Mouse (Mus musculus): ENCODE measurements around the gene Gfy. TPM values are rescaled to one million over a fixed set of nuclear protein-coding genes. Genes with fewer than 3 reads are reported as not detected.

Gene Gfy
- polyA plus RNA-seq, 1 experiment from 2014 or later = not detected

- H3K27me3 ChIP-seq (ENCODE audit: control insufficient read depth, insufficient read depth, low read depth, low read length) = no peaks in the 10 kb centered on the region
- peaks cover 41% of the 10 kb centered on the region for H3K4me1 ChIP-seq (ENCODE audit: control insufficient read depth, low read depth, low read length)
- H3K4me3 ChIP-seq (ENCODE audit: low read depth, low read length) = no peak overlapping the region
- WGBS (ENCODE audit: insufficient replicate concordance) = 74% methylated on average over 11 of the region's 11 CpGs
- no peak overlapping the region for H3K9ac ChIP-seq (ENCODE audit: low read depth, low read length)
- no peak overlapping the region for H3K27ac ChIP-seq (ENCODE audit: low read length)
- no peak overlapping the region for H3K4me2 ChIP-seq (ENCODE audit: low read depth, low read length)
- no peaks in the 10 kb centered on the region for H3K9me3 ChIP-seq (replicated peaks; ENCODE audit: control insufficient read depth, low read length)
- H3K36me3 ChIP-seq (ENCODE audit: control insufficient read depth, insufficient read depth) = peaks cover 5% of the 10 kb centered on the region
- no peak for ATAC-seq (ENCODE audit: low read depth)
Observed at GRCm38 (mm10) chr7:45131850-45132249, 47.5 kb downstream of the Gfy start.

DNA sequence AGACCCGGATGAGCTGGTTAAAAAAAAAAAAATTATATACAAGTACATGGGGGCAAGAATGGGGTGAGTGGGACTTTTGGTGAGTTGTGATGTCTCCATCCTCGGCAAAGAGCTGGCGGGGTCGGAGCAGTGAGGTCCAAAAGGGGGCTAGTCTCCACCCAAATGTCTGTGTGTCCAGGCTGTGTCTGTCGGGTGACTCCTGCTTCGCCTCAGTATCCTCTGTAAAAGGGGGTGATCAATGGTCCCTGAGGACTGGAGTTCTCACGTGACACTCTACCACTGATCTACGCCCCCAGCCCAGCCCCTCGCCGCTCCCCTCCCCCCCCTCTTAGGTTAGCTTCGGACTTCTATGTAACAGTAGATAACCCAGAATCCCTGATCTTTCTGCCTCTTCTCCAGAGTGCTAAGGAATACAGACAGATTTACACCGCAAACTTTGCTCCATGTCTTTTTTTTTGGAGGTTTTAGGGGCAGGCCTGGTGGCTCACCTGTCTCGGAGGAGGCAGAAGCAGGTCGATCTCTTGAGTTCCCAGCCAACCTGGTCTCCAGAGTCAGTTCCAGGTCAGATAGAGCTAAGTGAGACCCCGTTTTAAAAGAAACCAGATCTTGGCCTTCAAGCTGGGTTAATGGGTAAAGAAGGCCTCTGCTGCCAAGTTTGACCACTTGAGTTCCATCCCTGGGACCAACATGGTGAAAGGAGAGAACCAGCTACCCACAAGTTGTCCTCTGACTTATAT is 49.4 kb downstream of the Gfy start:
- peak overlapping the region; percentile 90; the same call in 1 of the 2 replicates for H3K27ac ChIP-seq (ENCODE audit: low read length)
- peak overlapping the region; percentile 96 for H3K4me2 ChIP-seq (ENCODE audit: low read depth, low read length)
- peaks cover 37% of the 10 kb centered on the region for H3K4me1 ChIP-seq (ENCODE audit: control insufficient read depth, low read depth, low read length)
- H3K27me3 ChIP-seq (ENCODE audit: control insufficient read depth, insufficient read depth, low read depth, low read length) = no peaks in the 10 kb centered on the region
- peaks cover 21% of the 10 kb centered on the region for H3K36me3 ChIP-seq (ENCODE audit: control insufficient read depth, insufficient read depth)
- no peaks in the 10 kb centered on the region for H3K9me3 ChIP-seq (replicated peaks; ENCODE audit: control insufficient read depth, low read length)
- no peak for ATAC-seq (ENCODE audit: low read depth)
- WGBS (ENCODE audit: insufficient replicate concordance) = 42% methylated on average over 15 of the region's 15 CpGs
- H3K9ac ChIP-seq (ENCODE audit: low read depth, low read length) = peak overlapping the region; percentile 79
- peak overlapping the region; percentile 81 for H3K4me3 ChIP-seq (ENCODE audit: low read depth, low read length)

- H3K4me1 ChIP-seq (ENCODE audit: control insufficient read depth, low read depth, low read length) = peaks cover 36% of the 10 kb centered on the region
- H3K9me3 ChIP-seq (replicated peaks; ENCODE audit: control insufficient read depth, low read length) = no peaks in the 10 kb centered on the region
- no peaks in the 10 kb centered on the region for H3K27me3 ChIP-seq (ENCODE audit: control insufficient read depth, insufficient read depth, low read depth, low read length)
- H3K27ac ChIP-seq (ENCODE audit: low read length) = peak overlapping the region; percentile 90
- H3K4me3 ChIP-seq (ENCODE audit: low read depth, low read length) = peak overlapping the region; percentile 81
- 0 out of 2 replicates have a peak, but pooled peaks have one; percentile 0 for ATAC-seq (ENCODE audit: low read depth)
- peak overlapping the region; percentile 79 for H3K9ac ChIP-seq (ENCODE audit: low read depth, low read length)
- H3K4me2 ChIP-seq (ENCODE audit: low read depth, low read length) = peak overlapping the region; percentile 96
- under 1% methylated on average over 17 of the region's 17 CpGs for WGBS (ENCODE audit: insufficient replicate concordance)
- H3K36me3 ChIP-seq (ENCODE audit: control insufficient read depth, insufficient read depth) = peaks cover 21% of the 10 kb centered on the region
Observed at GRCm38 (mm10) chr7:45129318-45129717, 50.1 kb downstream of the Gfy start.

GRCm38 (mm10) chr7:45128624-45129246 is 50.6 kb downstream of the Gfy start, which contains the start of gene Rpl13a:
Rpl13a (minus strand) TSS chr7:45128761.
- under 1% methylated on average over 48 of the region's 48 CpGs for WGBS (ENCODE audit: insufficient replicate concordance)
- H3K4me3 ChIP-seq (ENCODE audit: low read depth, low read length) = peak within 1 kb of the TSS; percentile 81
- peak within 1 kb of the TSS; percentile 90 for H3K27ac ChIP-seq (ENCODE audit: low read length)
- peak; percentile 82 for ATAC-seq (ENCODE audit: low read depth)
- peaks cover 35% of the 10 kb centered on the region for H3K4me1 ChIP-seq (ENCODE audit: control insufficient read depth, low read depth, low read length)
- peak within 1 kb of the TSS; percentile 96 for H3K4me2 ChIP-seq (ENCODE audit: low read depth, low read length)
- H3K27me3 ChIP-seq (ENCODE audit: control insufficient read depth, insufficient read depth, low read depth, low read length) = no peaks in the 10 kb centered on the region
- no peaks in the 10 kb centered on the region for H3K9me3 ChIP-seq (replicated peaks; ENCODE audit: control insufficient read depth, low read length)
- peak within 1 kb of the TSS; percentile 87 for H3K9ac ChIP-seq (ENCODE audit: low read depth, low read length)
- peaks cover 21% of the 10 kb centered on the region for H3K36me3 ChIP-seq (ENCODE audit: control insufficient read depth, insufficient read depth)

DNA sequence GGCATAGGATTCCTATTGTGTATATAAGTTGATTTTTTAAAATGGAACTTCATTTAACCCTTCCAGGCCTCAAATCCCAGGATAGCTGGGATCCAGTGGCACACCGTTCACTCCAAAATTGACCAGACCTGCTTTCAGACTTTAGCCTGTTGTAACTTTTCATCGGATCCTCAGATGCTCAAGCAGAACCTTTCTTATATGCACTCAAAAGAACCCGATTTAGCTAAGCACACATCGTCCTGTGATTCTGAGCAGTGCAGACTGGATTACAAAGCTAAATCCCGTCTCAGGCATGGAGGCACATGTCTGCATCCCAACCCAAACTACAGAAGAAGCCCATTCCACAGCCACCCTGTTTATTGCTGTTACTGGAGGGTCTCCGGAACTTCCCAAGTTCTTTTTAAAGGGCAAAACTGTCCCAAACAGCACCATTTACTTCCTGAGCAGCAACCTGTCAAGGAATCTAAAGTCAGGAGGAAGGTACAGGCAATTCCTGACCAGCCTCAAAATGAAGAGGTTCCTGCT is 51.6 kb downstream of the Gfy start:
- 0% methylated on average over 6 of the region's 6 CpGs for WGBS (ENCODE audit: insufficient replicate concordance)
- Histone ChIP-seq H3K4me3 (ENCODE audit: low read depth, low read length) (peak overlapping the region; percentile 81), H3K27ac (ENCODE audit: low read length) (peak overlapping the region; percentile 86), H3K9ac (ENCODE audit: low read depth, low read length) (peak overlapping the region; percentile 87), H3K27me3 (ENCODE audit: control insufficient read depth, insufficient read depth, low read depth, low read length) (no peaks in the 10 kb centered on the region), H3K9me3 (replicated peaks; ENCODE audit: control insufficient read depth, low read length) (no peaks in the 10 kb centered on the region), H3K36me3 (ENCODE audit: control insufficient read depth, insufficient read depth) (peaks cover 23% of the 10 kb centered on the region), H3K4me2 (ENCODE audit: low read depth, low read length) (peak overlapping the region; percentile 84), H3K4me1 (ENCODE audit: control insufficient read depth, low read depth, low read length) (peaks cover 41% of the 10 kb centered on the region)
- ATAC-seq (ENCODE audit: low read depth) = no peak

GRCm38 (mm10) chr7:45126844-45127699 is 52.3 kb downstream of the Gfy start:
- Histone ChIP-seq H3K4me3 (ENCODE audit: low read depth, low read length) (peak overlapping the region; percentile 81), H3K36me3 (ENCODE audit: control insufficient read depth, insufficient read depth) (peaks cover 30% of the 10 kb centered on the region), H3K27ac (ENCODE audit: low read length) (peak overlapping the region; percentile 86), H3K9ac (ENCODE audit: low read depth, low read length) (peak overlapping the region; percentile 87), H3K4me1 (ENCODE audit: control insufficient read depth, low read depth, low read length) (peaks cover 47% of the 10 kb centered on the region), H3K4me2 (ENCODE audit: low read depth, low read length) (peak overlapping the region; percentile 84), H3K9me3 (replicated peaks; ENCODE audit: control insufficient read depth, low read length) (no peaks in the 10 kb centered on the region), H3K27me3 (ENCODE audit: control insufficient read depth, insufficient read depth, low read depth, low read length) (no peaks in the 10 kb centered on the region)
- no peak for ATAC-seq (ENCODE audit: low read depth)
- 12% methylated on average over 21 of the region's 21 CpGs for WGBS (ENCODE audit: insufficient replicate concordance)

Small RNAs within 50 kb of the gene (microRNA-seq; reads per million reads assigned to microRNA genes)
- 37.4 reads per million, percentile 44 among the genes with 10 or more reads in this experiment for gene Mir5121
- not detected for gene Mir7055

Other genes starting within 250 kb of the Gfy start
- gene Tsks, start 236.4 kb downstream of the Gfy start, polyA plus RNA-seq (2015; fragmentation: Nextera tagmentation; extraction: Ambion mirVana) = 0.12 TPM in 1 of 2 replicates, not detected in the other
- 1.8 and 2.1 TPM in 2 replicates for gene Cpt1c, start 204.7 kb downstream of the Gfy start, polyA plus RNA-seq (2015; fragmentation: Nextera tagmentation; extraction: Ambion mirVana)
- 95.6 and 98.6 TPM in 2 replicates for gene Prmt1, start 193.0 kb downstream of the Gfy start, polyA plus RNA-seq (2015; fragmentation: Nextera tagmentation; extraction: Ambion mirVana)
- 39.8 and 43.2 TPM in 2 replicates for gene Irf3, start 181.9 kb downstream of the Gfy start, polyA plus RNA-seq (2015; fragmentation: Nextera tagmentation; extraction: Ambion mirVana)
- 11.0 and 12.2 TPM in 2 replicates for gene Bcl2l12, start 180.9 kb downstream of the Gfy start, polyA plus RNA-seq (2015; fragmentation: Nextera tagmentation; extraction: Ambion mirVana)
- 9.8 and 9.9 TPM in 2 replicates for gene Scaf1, start 163.2 kb downstream of the Gfy start, polyA plus RNA-seq (2015; fragmentation: Nextera tagmentation; extraction: Ambion mirVana)
- gene Rras, start 161.6 kb downstream of the Gfy start, polyA plus RNA-seq (2015; fragmentation: Nextera tagmentation; extraction: Ambion mirVana) = 20.9 and 23.2 TPM in 2 replicates
- gene Prr12, start 126.7 kb downstream of the Gfy start, polyA plus RNA-seq (2015; fragmentation: Nextera tagmentation; extraction: Ambion mirVana) = 1.9 and 2.0 TPM in 2 replicates
- gene Nosip, start 117.1 kb downstream of the Gfy start, polyA plus RNA-seq (2015; fragmentation: Nextera tagmentation; extraction: Ambion mirVana) = 23.4 and 23.8 TPM in 2 replicates
- 9.7 and 10.5 TPM in 2 replicates for gene Prrg2, start 116.9 kb downstream of the Gfy start, polyA plus RNA-seq (2015; fragmentation: Nextera tagmentation; extraction: Ambion mirVana)
- 20.1 and 22.7 TPM in 2 replicates for gene Rcn3, start 87.3 kb downstream of the Gfy start, polyA plus RNA-seq (2015; fragmentation: Nextera tagmentation; extraction: Ambion mirVana)
- 50.6 and 56.1 TPM in 2 replicates for gene Fcgrt, start 75.7 kb downstream of the Gfy start, polyA plus RNA-seq (2015; fragmentation: Nextera tagmentation; extraction: Ambion mirVana)
- gene Rps11, start 55.1 kb downstream of the Gfy start, polyA plus RNA-seq (2015; fragmentation: Nextera tagmentation; extraction: Ambion mirVana) = 646 and 744 TPM in 2 replicates
- 558 and 645 TPM in 2 replicates for gene Rpl13a, start 50.8 kb downstream of the Gfy start, polyA plus RNA-seq (2015; fragmentation: Nextera tagmentation; extraction: Ambion mirVana)
- 0.12 TPM in 1 of 2 replicates, not detected in the other for gene Gm45713, start 43.3 kb downstream of the Gfy start, polyA plus RNA-seq (2015; fragmentation: Nextera tagmentation; extraction: Ambion mirVana)
- 3.0 and 3.1 TPM in 2 replicates for gene Flt3l, start 43.1 kb downstream of the Gfy start, polyA plus RNA-seq (2015; fragmentation: Nextera tagmentation; extraction: Ambion mirVana)
- gene Pih1d1, start 25.3 kb downstream of the Gfy start, polyA plus RNA-seq (2015; fragmentation: Nextera tagmentation; extraction: Ambion mirVana) = 42.3 and 42.8 TPM in 2 replicates
- gene Aldh16a1, start 25.0 kb downstream of the Gfy start, polyA plus RNA-seq (2015; fragmentation: Nextera tagmentation; extraction: Ambion mirVana) = 30.0 and 30.3 TPM in 2 replicates
- not detected in 2 replicates for gene Slc17a7, start 15.6 kb downstream of the Gfy start, polyA plus RNA-seq (2015; fragmentation: Nextera tagmentation; extraction: Ambion mirVana)
- not detected in 2 replicates for gene Pth2, start 1.4 kb upstream of the Gfy start, polyA plus RNA-seq (2015; fragmentation: Nextera tagmentation; extraction: Ambion mirVana)
- gene Ccdc155, start 25.3 kb upstream of the Gfy start, polyA plus RNA-seq (2015; fragmentation: Nextera tagmentation; extraction: Ambion mirVana) = 0.05 TPM in 1 of 2 replicates, not detected in the other
- gene Dkkl1, start 32.6 kb upstream of the Gfy start, polyA plus RNA-seq (2015; fragmentation: Nextera tagmentation; extraction: Ambion mirVana) = 1.5 and 2.2 TPM in 2 replicates
- gene Tead2, start 36.2 kb upstream of the Gfy start, polyA plus RNA-seq (2015; fragmentation: Nextera tagmentation; extraction: Ambion mirVana) = 5.0 and 6.5 TPM in 2 replicates
- gene Cd37, start 59.5 kb upstream of the Gfy start, polyA plus RNA-seq (2015; fragmentation: Nextera tagmentation; extraction: Ambion mirVana) = 16.4 and 19.3 TPM in 2 replicates
- not detected in 2 replicates for gene Slc6a16, start 61.5 kb upstream of the Gfy start, polyA plus RNA-seq (2015; fragmentation: Nextera tagmentation; extraction: Ambion mirVana)
- gene Slc6a21, start 97.9 kb upstream of the Gfy start, polyA plus RNA-seq (2015; fragmentation: Nextera tagmentation; extraction: Ambion mirVana) = not detected in 2 replicates
- gene Trpm4, start 154.2 kb upstream of the Gfy start, polyA plus RNA-seq (2015; fragmentation: Nextera tagmentation; extraction: Ambion mirVana) = 0.85 and 1.7 TPM in 2 replicates
- 0.39 and 0.60 TPM in 2 replicates for gene Hrc, start 155.7 kb upstream of the Gfy start, polyA plus RNA-seq (2015; fragmentation: Nextera tagmentation; extraction: Ambion mirVana)
- gene Ppfia3, start 187.4 kb upstream of the Gfy start, polyA plus RNA-seq (2015; fragmentation: Nextera tagmentation; extraction: Ambion mirVana) = 0.15 and 0.19 TPM in 2 replicates
- gene Lin7b, start 191.0 kb upstream of the Gfy start, polyA plus RNA-seq (2015; fragmentation: Nextera tagmentation; extraction: Ambion mirVana) = not detected in 2 replicates
- gene Snrnp70, start 216.2 kb upstream of the Gfy start, polyA plus RNA-seq (2015; fragmentation: Nextera tagmentation; extraction: Ambion mirVana) = 64.2 and 70.1 TPM in 2 replicates
- gene Kcna7, start 226.1 kb upstream of the Gfy start, polyA plus RNA-seq (2015; fragmentation: Nextera tagmentation; extraction: Ambion mirVana) = not detected in 2 replicates
- gene Ntf5, start 234.1 kb upstream of the Gfy start, polyA plus RNA-seq (2015; fragmentation: Nextera tagmentation; extraction: Ambion mirVana) = 0.09 and 0.26 TPM in 2 replicates
- gene Lhb, start 241.3 kb upstream of the Gfy start, polyA plus RNA-seq (2015; fragmentation: Nextera tagmentation; extraction: Ambion mirVana) = not detected in 2 replicates

Measured in liver, embryonic 16.5 days (tissue).